Mouse (Mus musculus) ovary, postnatal 14 days (tissue): ENCODE measurements around the gene Pitx2.

ENCODE experiments used
- DNase-seq: peaks from one replicate; pipeline ENCODE4 v3.0.0; 2022; ENCODE audit warnings: low spot score

Gene Pitx2

GRCm38 (mm10) chr3:129217862-129218370 is 18.2 kb downstream of the Pitx2 start:
- DNase-seq: no peak

DNA sequence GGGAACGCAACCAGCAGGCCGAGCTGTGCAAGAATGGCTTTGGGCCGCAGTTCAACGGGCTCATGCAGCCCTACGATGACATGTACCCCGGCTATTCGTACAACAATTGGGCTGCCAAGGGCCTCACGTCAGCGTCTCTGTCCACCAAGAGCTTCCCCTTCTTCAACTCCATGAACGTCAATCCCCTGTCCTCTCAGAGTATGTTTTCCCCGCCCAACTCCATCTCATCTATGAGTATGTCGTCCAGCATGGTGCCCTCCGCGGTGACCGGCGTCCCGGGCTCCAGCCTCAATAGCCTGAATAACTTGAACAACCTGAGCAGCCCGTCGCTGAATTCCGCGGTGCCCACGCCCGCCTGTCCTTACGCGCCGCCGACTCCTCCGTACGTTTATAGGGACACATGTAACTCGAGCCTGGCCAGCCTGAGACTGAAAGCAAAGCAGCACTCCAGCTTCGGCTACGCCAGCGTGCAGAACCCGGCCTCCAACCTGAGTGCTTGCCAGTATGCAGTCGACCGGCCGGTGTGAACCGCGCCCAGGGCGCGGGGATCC is 18.8 kb downstream of the Pitx2 start:
- no peak for DNase-seq

DNA sequence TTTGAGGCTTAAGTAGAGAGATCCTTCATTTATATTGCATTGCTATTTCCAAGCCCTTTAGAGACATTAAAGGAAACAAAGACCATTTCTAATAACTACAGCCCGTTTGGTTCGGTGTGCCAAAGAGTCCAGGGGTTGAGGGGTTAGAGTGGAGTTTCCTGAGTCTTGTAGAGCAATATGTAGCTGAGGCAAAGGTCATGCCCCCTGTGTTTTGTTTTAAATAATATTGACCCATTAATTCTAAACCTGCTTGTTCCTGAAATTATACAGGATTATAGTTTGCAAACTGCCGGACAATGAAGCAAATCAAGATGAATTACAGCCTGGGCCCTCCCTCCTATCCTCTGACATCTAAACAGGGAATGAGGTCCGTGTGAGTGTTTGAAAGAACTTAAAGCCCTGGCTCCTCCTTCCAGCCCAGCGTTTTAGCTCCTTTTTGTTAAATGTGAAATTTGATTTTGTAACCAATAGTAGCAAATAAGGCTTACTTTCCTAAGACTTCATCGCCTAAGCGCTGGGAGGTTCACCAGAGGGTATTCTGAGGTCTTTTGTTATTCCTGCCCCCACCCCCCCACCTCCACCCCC is 20.5 kb downstream of the Pitx2 start:
- no peak for DNase-seq

- no peak for DNase-seq
These were observed 21.2 kb downstream of the Pitx2 start for GRCm38 (mm10) chr3:129220681-129221379.

DNA sequence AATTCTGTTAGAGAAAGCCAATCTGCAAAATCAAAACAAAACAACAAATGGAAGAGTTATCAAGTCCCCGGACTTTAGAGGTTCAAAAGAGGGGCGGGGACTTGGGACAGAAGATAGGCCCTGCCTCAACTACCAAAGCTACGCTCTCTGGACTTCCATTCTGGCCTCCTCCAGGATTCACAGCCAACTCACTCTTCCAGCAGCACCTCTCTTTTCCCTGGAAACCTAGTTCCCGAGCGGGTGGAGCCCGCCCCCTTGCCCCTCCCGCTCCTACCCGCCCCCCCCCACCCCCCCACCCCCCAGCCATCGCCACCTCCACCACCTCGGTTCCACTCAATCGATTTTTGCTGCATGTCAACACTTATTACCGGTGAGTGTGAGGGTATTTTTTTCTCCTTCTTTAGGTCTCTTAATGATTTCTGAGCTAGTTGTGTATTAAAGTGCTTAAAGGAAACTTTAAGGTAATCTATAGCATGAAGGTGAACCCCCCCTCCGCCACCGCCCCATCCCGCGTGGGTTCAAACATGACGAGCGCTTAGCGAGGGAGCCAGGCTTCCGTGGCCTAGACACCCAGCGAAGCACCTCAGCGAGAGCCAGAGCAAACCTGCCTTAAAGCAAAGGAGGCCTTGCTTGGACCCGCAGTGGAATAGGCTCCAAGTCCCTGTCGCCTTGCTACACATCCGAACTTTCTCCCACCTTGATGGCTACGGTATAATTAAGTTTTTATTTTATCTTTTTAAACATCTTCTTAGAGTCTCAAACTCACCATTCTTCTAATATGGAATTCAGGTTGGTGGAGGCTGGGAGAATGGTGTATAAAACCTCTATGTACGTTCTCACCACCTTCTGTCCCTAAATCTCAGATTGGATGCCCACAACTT is 21.9 kb downstream of the Pitx2 start:
- DNase-seq: no peak

GRCm38 (mm10) chr3:129222448-129223290 is 23.0 kb downstream of the Pitx2 start:
- DNase-seq: no peak

- no peak for DNase-seq
These were observed 23.7 kb downstream of the Pitx2 start for GRCm38 (mm10) chr3:129223401-129223800.

DNA sequence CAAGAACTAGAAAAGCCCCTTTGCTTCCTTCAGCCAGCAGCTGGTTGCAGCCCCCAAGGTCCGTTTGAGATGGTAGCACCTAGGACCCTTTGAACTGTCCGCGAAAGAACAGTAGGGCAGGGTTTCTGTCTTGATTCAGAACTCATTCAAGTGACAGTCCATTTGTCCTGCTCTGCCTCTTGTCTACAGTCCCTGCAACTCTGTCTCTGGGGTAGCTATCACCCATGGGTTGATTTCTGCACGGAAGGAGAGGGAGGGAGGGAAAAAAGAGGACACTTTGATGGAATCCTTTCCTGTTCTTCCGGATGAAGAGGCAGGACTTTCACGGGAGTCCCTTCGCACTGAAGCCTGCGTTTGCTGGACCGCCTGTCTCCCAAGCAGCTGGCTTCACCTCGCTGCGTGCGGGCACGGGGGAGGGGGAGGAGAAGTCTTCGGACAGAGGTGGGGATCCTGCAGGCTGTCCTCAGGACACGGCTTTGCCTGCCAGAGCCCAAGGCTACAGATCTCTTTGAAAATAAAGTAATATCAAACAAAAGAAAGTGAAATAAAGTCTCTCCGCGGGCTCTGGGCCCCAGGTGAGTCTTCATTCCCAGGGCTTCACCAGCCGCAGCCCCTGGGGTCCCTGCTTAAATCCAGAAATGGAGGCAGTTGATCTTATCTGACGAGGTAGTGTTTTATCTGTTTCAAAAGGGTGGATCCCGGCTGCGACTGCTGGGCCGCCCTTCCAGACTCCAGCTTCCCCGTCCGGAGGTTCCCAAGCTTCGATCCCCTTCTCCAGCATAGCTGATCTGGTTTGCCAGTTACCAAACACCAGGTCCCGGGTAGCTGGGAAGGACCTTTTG is 24.5 kb downstream of the Pitx2 start:
- no peak for DNase-seq

DNA sequence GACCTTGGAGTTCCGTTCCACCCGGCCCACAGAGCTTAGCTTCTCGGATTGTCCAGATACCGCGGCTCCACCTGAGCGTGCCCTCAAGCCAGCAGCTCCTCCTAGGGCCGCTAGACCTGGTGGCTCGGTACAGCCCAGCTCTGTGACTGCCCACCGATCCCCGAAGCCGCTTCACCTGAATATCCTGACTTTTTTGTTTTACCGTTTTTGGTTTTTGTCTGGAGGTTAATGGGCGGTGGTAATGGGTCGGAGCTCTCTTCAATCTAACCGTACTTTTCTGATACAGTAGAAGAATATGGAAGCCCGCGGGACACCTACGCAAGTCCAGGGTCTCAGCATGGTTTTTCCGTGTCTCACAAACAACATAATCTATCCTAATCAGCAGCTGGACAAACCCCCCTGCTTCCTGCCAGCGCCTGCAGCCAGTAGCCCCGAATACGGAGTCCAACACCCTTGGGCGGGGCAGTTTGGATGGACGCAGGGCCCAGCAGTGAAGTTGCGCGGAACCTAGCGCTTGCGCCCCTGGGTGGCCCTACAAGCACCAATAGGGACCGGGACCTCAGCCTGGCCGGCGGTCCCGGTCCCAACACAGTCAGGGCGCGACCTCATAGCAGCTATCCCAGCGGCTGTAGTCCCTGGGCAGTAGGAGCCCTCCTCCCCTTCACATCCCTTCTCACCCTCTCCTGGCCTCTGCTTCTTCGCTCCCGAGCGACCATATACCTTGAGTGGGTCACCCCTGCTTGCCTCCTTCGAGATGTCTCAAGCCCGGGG is 25.3 kb downstream of the Pitx2 start:
- DNase-seq: no peak

- no peak for DNase-seq
These were observed 26.1 kb downstream of the Pitx2 start for GRCm38 (mm10) chr3:129225577-129226289.

- no peak for DNase-seq
These were observed 27.0 kb downstream of the Pitx2 start for GRCm38 (mm10) chr3:129226681-129227080.

DNA sequence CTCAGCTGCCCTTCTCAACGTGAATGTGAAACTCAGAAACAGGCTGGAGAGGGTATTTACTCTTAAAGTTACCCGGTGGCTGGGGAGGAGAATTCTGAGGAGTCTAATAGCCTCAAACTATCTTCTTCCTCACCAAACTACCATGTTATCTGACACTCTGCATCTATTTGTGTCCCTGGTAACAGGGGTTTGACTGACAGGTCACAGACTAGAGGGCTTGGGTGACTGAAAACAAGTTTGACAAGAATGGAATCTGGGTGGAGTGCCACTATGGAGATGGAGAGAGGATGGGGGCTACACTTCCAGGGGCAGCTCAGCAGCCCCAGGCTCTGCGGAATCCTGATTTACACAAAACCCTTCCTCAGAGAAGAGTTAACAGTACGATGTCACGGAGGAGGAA is 27.7 kb downstream of the Pitx2 start:
- DNase-seq: no peak

DNA sequence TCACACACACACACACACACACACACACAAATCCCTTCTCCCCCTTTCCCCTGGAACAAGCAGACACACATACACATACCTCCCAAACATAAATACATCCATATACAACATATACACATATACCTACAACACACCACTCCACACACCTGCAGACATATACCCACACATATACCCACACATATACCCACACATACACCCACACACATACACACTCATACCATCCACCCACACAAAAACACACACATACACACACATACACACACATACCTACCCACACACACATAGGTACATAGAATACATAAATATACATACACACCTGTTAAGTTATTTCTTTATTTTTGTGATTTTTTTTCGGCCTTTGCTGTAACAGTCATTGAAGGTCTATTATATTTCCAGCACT is 38.3 kb downstream of the Pitx2 start:
- DNase-seq: no peak

DNA sequence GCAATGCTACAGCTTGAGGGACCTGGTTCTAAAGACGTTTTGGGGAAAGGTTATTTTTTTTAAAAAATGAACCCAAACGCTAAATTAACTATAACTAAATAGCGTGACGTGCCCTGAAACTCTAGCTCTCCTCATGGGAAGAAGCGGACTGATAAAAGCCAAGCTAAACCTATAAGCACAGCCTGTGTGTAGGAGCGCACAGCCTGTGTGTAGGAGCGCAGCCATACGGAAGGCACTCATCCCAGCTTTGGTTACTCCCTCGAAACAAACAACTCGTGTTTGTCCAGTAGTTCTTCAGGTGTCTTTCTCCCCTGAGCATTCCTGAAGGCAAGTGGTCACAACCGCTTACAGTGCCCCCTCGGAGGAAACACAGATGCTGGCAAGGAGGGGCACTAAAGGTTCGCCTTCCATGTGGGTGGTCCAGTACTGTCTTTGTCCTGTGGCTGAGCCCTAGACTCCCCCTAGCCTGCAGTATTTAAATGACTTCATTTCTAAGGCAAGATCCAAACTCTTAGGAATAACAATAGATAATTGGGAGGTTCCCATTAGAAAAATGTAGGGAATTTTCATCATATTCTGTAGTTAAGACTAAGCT is 39.1 kb downstream of the Pitx2 start:
- no peak for DNase-seq

- no peak for DNase-seq
These were observed 51.3 kb downstream of the Pitx2 start for GRCm38 (mm10) chr3:129250997-129251396.

GRCm38 (mm10) chr3:129254246-129254645 is 54.6 kb downstream of the Pitx2 start:
- no peak for DNase-seq

DNA sequence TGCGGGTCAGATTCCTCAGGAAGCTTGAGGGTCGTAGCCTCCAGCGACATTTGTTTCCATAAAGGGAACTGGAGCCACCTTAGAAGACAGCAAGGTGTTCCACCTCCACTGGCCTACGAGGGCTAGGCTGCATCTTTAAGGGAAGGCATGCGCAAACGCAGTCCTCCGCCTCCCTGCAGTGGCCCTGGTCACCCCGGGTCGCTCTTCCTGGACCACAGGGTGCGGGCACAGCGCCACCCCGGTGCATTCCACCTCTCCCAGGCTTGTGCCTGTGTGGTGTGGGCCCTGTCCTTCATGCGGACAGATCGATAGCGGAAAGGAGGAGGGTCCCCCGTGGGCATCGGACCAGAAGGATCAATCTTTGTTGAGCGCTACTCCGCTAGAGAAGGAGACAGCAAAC is 56.6 kb downstream of the Pitx2 start:
- DNase-seq: no peak

GRCm38 (mm10) chr3:129256766-129257165 is 57.1 kb downstream of the Pitx2 start:
- DNase-seq: no peak

- no peak for DNase-seq
These were observed 58.8 kb downstream of the Pitx2 start for GRCm38 (mm10) chr3:129258497-129258896.
